Mouse (Mus musculus) hindbrain, postnatal 0 days (tissue): Measurements from ENCODE around the gene Als2cl. TPM values are rescaled to one million over a fixed set of nuclear protein-coding genes. Genes with fewer than 3 reads are reported as not detected.

Experiments used
- ATAC-seq: fragments of 200-750 bp; cut with Nextera tagmentation; 2 replicates; pipeline ENCODE4 v1.8.0; 2017; ENCODE audit warnings: mild to moderate bottlenecking, moderate TSS enrichment, moderate library complexity
- DNase-seq: peaks from one replicate; pipeline ENCODE4 v3.0.0-alpha.2; 2015; ENCODE audit warnings: low spot score
- H3K27ac ChIP-seq: fragments of 300-500 bp; sonication (generic); 2 replicates; pipeline ENCODE4 v1.5.1; 2014; ENCODE audit warnings: mild to moderate bottlenecking
- H3K27me3 ChIP-seq: fragments of 300-500 bp; sonication (generic); 2 replicates; pipeline ENCODE4 v1.6.1; 2014; ENCODE audit warnings: low read length, mixed read lengths; ENCODE audit not compliant: insufficient read depth
- H3K36me3 ChIP-seq: fragments of 300-500 bp; sonication (generic); 2 replicates; pipeline ENCODE4 v1.6.1; 2014; ENCODE audit warnings: low read length, mixed read lengths; ENCODE audit not compliant: insufficient read depth
- H3K4me1 ChIP-seq: fragments of 300-500 bp; sonication (generic); 2 replicates; pipeline ENCODE4 v1.6.1; 2014; ENCODE audit warnings: antibody characterized with exemption, low read length, mixed read lengths; ENCODE audit not compliant: insufficient read depth
- H3K4me2 ChIP-seq: fragments of 300-500 bp; sonication (generic); 2 replicates; pipeline ENCODE4 v1.6.1; 2014; ENCODE audit warnings: low read depth, mild to moderate bottlenecking, low read length, moderate library complexity, mixed read lengths
- H3K4me3 ChIP-seq: fragments of 300-500 bp; sonication (generic); 2 replicates; pipeline ENCODE4 v1.5.1; 2014; ENCODE audit warnings: low read length
- H3K9ac ChIP-seq: fragments of 300-500 bp; sonication (generic); replicated peaks from 2 replicates; pipeline ENCODE4 v1.6.1; 2014; ENCODE audit warnings: mild to moderate bottlenecking, low read length, moderate library complexity, mixed read lengths
- H3K9me3 ChIP-seq: fragments of 300-500 bp; sonication (generic); 2 replicates; pipeline ENCODE4 v1.6.1; 2016; ENCODE audit warnings: low read length, mixed read lengths
- CTCF ChIP-seq: IDR thresholded peaks from 2 replicates; pipeline ENCODE4 v1.5.1; 2016; ENCODE audit warnings: antibody characterized with exemption, control low read depth, low read depth
- WGBS: fragments of 180-500 bp; shearing (Covaris S2); extraction: QIAGEN DNeasy Blood & Tissue Kit; methylation state at CpG from one replicate; pipeline ENCODE4 v1.1.7; 2014; 5-methylcytosine and 5-hydroxymethylcytosine counted together
- polyA plus RNA-seq: library from polyadenylated mRNA; unstranded; fragments of >200 nt; fragmentation: Nextera tagmentation; extraction: Ambion mirVana; gene quantifications from 2 replicates; pipeline ENCODE4 v1.2.1, GENCODE M21; 2015
- total RNA-seq: library from RNA; depleted of rRNA; stranded (reverse); fragments of >200 nt; gene quantifications from 2 replicates; pipeline ENCODE4 v1.2.3, GENCODE M21; 2014

The Als2cl gene
- total and polyA plus RNA-seq, 2 experiments from 2014 or later = 2.2 to 16.3 TPM

DNA sequence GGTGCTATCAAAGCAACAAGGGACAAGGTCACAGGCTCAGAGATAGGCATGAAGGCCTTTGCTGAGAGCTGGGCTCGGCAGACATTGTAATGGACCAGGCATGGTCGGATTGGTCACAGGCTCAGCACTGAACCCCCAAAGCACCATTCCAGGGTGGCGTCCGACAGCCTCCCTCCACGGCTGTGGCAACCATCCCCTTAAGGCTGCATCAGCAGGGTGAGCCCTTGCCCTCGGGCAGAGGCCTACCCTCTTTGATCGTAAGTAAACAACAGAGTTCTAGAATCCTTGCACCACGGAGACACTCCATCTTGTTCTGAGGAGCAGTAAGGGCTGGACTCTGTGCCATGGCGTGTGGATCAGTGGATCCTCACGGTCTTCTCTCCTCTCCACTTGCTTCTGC lies 35.5 kb upstream of the Als2cl start, which contains the start of gene Prss46:
Gene Prss46, plus strand, starts transcription at position 301 of the 400 bp plus-strand sequence.
- no peaks in the 10 kb centered on the region for H3K36me3 ChIP-seq
- H3K27me3 ChIP-seq = no peaks in the 10 kb centered on the region
- DNase-seq = no peak
- no peak within 1 kb of the TSS for H3K4me2 ChIP-seq
- no peak within 1 kb of the TSS for H3K27ac ChIP-seq
- no peaks in the 10 kb centered on the region for H3K9me3 ChIP-seq
- ATAC-seq = no peak
- TF ChIP-seq CTCF = no peak
- H3K9ac ChIP-seq = no peak within 1 kb of the TSS
- H3K4me3 ChIP-seq = no peak within 1 kb of the TSS
- H3K4me1 ChIP-seq = no peaks in the 10 kb centered on the region
- 87% methylated on average over 10 of the region's 10 CpGs for WGBS

- ATAC-seq = no peak
- H3K36me3 ChIP-seq = no peaks in the 10 kb centered on the region
- H3K27ac ChIP-seq = no peak overlapping the region
Observed at GRCm38 (mm10) chr9:110849162-110849561, 30.5 kb upstream of the Als2cl start.

GRCm38 (mm10) chr9:110855903-110856302 lies 23.8 kb upstream of the Als2cl start:
- WGBS = 81% methylated on average over 7 of the region's 7 CpGs
- no peaks in the 10 kb centered on the region for H3K27me3 ChIP-seq
- H3K36me3 ChIP-seq = no peaks in the 10 kb centered on the region

More at GRCm38 (mm10) chr9:110849162-110849561, 30.5 kb upstream of the Als2cl start:
- Histone ChIP-seq H3K4me3 (no peak overlapping the region), H3K27me3 (no peaks in the 10 kb centered on the region), H3K9ac (no peak overlapping the region), H3K4me2 (no peak overlapping the region), H3K4me1 (no peaks in the 10 kb centered on the region), H3K9me3 (no peaks in the 10 kb centered on the region)
- no peak for TF ChIP-seq CTCF
- DNase-seq = no peak
- 67% methylated on average over 7 of the region's 7 CpGs for WGBS

DNA sequence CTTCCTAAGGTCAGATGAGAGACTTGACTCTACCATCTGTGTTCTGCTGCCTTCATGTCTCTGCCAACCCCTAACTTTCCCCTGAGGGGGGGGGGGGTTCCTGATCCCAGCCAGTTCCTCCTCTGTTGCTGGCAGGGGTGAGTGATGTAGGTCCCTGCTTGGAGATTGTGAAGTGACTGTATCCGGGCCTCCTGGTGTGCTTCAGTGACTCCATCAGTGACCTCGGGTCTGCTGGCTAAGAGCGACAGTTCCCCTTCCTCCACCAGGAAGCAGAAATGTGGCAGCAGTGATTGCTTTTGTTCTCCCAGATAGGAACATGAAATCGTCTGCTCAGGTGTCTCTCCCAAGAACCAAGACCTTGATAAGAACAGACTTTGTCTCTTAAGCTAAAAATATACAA lies 22.8 kb upstream of the Als2cl start:
- no peaks in the 10 kb centered on the region for H3K27me3 ChIP-seq
- no peak overlapping the region for H3K4me3 ChIP-seq
- no peak overlapping the region for H3K4me2 ChIP-seq
- no peaks in the 10 kb centered on the region for H3K9me3 ChIP-seq
- ATAC-seq (no peak), DNase-seq (no peak)
- no peak overlapping the region for H3K27ac ChIP-seq
- no peaks in the 10 kb centered on the region for H3K36me3 ChIP-seq
- TF ChIP-seq CTCF = no peak
- WGBS = 62% methylated on average over 4 of the region's 4 CpGs
- no peak overlapping the region for H3K9ac ChIP-seq
- H3K4me1 ChIP-seq = no peaks in the 10 kb centered on the region

More at GRCm38 (mm10) chr9:110855903-110856302, 23.8 kb upstream of the Als2cl start:
- no peak overlapping the region for H3K9ac ChIP-seq
- TF ChIP-seq CTCF = no peak
- DNase-seq (no peak), ATAC-seq (no peak)
- no peak overlapping the region for H3K4me3 ChIP-seq
- no peaks in the 10 kb centered on the region for H3K9me3 ChIP-seq
- H3K4me1 ChIP-seq = no peaks in the 10 kb centered on the region
- H3K27ac ChIP-seq = no peak overlapping the region
- no peak overlapping the region for H3K4me2 ChIP-seq

DNA sequence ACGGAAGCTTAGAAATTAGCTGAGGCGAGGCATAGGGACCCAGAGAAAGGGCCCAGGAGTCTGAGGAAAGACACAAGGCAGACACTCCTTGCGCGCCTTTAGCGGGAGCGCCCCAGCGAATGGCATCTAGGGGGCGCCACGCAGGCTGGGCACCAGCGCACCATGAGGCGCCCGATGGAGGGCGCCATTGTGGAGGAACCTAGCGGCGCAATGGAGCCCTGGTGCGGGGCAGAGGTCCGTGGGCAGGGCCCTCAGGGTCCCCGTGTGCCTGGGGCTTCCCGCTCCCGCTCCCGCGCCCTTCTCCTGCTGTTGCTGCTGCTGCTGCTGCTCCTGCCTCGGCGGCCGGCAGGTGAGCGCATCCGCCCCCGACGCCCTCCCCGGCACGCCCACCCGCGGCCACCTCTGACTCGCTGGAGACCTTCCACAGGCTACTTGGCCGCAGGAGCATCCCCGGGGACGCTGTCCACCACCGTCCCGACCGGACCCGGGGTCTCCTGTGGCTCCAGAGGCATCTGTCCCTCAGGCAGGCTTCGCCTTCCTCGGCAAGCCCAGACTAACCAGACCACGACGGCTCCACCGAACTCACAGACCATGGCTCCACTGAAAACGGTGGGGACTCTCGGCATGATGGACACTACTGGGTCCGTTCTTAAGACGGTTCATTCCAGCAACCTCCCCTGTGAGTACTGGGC lies 21.7 kb upstream of the Als2cl start, which contains the start of gene Prss50:
Gene Prss50, plus strand, starts transcription at position 187 of the 692 bp plus-strand sequence.
- 10% methylated on average over 43 of the region's 50 CpGs for WGBS
- H3K27ac ChIP-seq = no peak within 1 kb of the TSS
- TF ChIP-seq CTCF = peak; percentile 61

DNA sequence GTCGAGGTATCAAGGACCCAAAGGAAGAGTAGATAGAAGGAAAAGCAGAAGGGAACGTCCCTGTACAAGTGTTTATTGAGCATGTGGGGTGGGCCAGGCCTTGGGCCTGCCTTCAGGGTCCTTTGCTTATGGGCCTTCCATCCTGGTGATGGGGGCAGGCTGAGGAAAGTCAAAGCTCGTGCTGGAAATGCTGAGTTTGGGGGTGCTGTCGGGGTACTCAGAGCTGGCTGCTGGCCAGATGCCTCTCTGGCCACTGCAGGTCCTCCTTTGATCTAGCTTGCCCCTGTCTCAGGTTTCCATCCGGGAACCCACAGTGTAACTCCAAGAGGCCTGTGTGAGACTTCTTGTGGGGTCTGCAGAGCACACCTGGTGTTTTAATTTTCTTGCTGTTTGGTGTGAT lies 21.1 kb upstream of the Als2cl start:
- Histone ChIP-seq H3K9ac (no peak overlapping the region), H3K4me2 (no peak overlapping the region), H3K4me3 (no peak overlapping the region), H3K4me1 (no peaks in the 10 kb centered on the region), H3K27ac (no peak overlapping the region), H3K36me3 (no peaks in the 10 kb centered on the region), H3K27me3 (no peaks in the 10 kb centered on the region), H3K9me3 (no peaks in the 10 kb centered on the region)
- ATAC-seq = no peak
- no peak for TF ChIP-seq CTCF
- 61% methylated on average over 5 of the region's 5 CpGs for WGBS
- no peak for DNase-seq

More for the DNA sequence above, 21.7 kb upstream of the Als2cl start, which contains the start of gene Prss50:
- Histone ChIP-seq H3K9me3 (no peaks in the 10 kb centered on the region), H3K4me3 (peak within 1 kb of the TSS; percentile 24), H3K9ac (no peak within 1 kb of the TSS; the same call in 1 of the 2 replicates), H3K4me1 (no peaks in the 10 kb centered on the region), H3K4me2 (peak within 1 kb of the TSS; percentile 52), H3K36me3 (no peaks in the 10 kb centered on the region), H3K27me3 (no peaks in the 10 kb centered on the region)
- peak; percentile 52 for DNase-seq
- 0 out of 2 replicates have a peak, but pooled peaks have one; percentile 18 for ATAC-seq
